Mouse (Mus musculus) forebrain, embryonic 14.5 days (tissue): Measurements from ENCODE around the gene Grap. TPM values are rescaled to one million over a fixed set of nuclear protein-coding genes. Genes with fewer than 3 reads are reported as not detected.

Experiments used
- ATAC-seq: fragments of 200-750 bp; cut with Nextera tagmentation; 2 replicates; pipeline ENCODE4 v1.8.0; 2017; ENCODE audit warnings: mild to moderate bottlenecking, moderate library complexity
- DNase-seq: peaks from one replicate; pipeline ENCODE4 v3.0.0-alpha.2; 2015; ENCODE audit warnings: low spot score
- H3K27ac ChIP-seq: fragments of 300-500 bp; sonication (generic); 2 replicates; pipeline ENCODE4 v1.5.1; 2014; ENCODE audit warnings: low read depth, mild to moderate bottlenecking, control low read depth, low read length, moderate library complexity
- H3K27me3 ChIP-seq: fragments of 300-500 bp; sonication (generic); replicated peaks from 2 replicates; pipeline ENCODE4 v1.6.1; 2014; ENCODE audit warnings: low read length, control low read depth, mixed read lengths; ENCODE audit not compliant: control insufficient read depth, insufficient read depth
- H3K36me3 ChIP-seq: fragments of 300-500 bp; sonication (generic); 2 replicates; pipeline ENCODE4 v1.6.1; 2014; ENCODE audit warnings: low read length, control low read depth; ENCODE audit not compliant: control insufficient read depth, insufficient read depth
- H3K4me1 ChIP-seq: fragments of 300-500 bp; sonication (generic); 2 replicates; pipeline ENCODE4 v1.6.1; 2014; ENCODE audit warnings: antibody characterized with exemption, low read length, control low read depth; ENCODE audit not compliant: control insufficient read depth, insufficient read depth
- H3K4me2 ChIP-seq: fragments of 300-500 bp; sonication (generic); 2 replicates; pipeline ENCODE4 v1.6.1; 2014; ENCODE audit warnings: mild to moderate bottlenecking, control low read depth, low read length
- H3K4me3 ChIP-seq: fragments of 300-500 bp; sonication (generic); 2 replicates; pipeline ENCODE4 v1.5.1; 2014; ENCODE audit warnings: low read depth, low read length, control low read depth
- H3K9ac ChIP-seq: fragments of 300-500 bp; sonication (generic); 2 replicates; pipeline ENCODE4 v1.6.1; 2014; ENCODE audit warnings: mild to moderate bottlenecking, low read length, control low read depth, moderate library complexity
- H3K9me3 ChIP-seq: fragments of 300-500 bp; sonication (generic); replicated peaks from 2 replicates; pipeline ENCODE4 v1.6.1; 2016; ENCODE audit warnings: low read length, control low read depth, mixed read lengths; ENCODE audit not compliant: control insufficient read depth
- WGBS: fragments of 180-500 bp; shearing (Covaris S2); extraction: QIAGEN DNeasy Blood & Tissue Kit; methylation state at CpG from one replicate; pipeline ENCODE4 v1.1.7; 2014; 5-methylcytosine and 5-hydroxymethylcytosine counted together
- polyA plus RNA-seq: library from polyadenylated mRNA; unstranded; fragments of >200 nt; fragmentation: Nextera tagmentation; extraction: Ambion mirVana; gene quantifications from 2 replicates; pipeline ENCODE4 v1.2.1, GENCODE M21; 2014

Grap gene
- polyA plus RNA-seq, 1 experiment from 2014 or later = 5.6 TPM

GRCm38 (mm10) chr11:61644576-61645326 is 8.3 kb upstream of the Grap start:
- no peak for ATAC-seq
- Histone ChIP-seq H3K4me1 (no peaks in the 10 kb centered on the region), H3K27ac (no peak overlapping the region), H3K4me3 (no peak overlapping the region), H3K4me2 (no peak overlapping the region), H3K9ac (no peak overlapping the region), H3K36me3 (no peaks in the 10 kb centered on the region), H3K9me3 (no peaks in the 10 kb centered on the region), H3K27me3 (no peaks in the 10 kb centered on the region)
- peak; percentile 31 for DNase-seq
- 67% methylated on average over 11 of the region's 11 CpGs for WGBS

- no peak overlapping the region for H3K9ac ChIP-seq
- H3K9me3 ChIP-seq = no peaks in the 10 kb centered on the region
- ATAC-seq (no peak), DNase-seq (no peak)
- H3K27ac ChIP-seq = no peak overlapping the region
- no peaks in the 10 kb centered on the region for H3K36me3 ChIP-seq
- no peaks in the 10 kb centered on the region for H3K4me1 ChIP-seq
- 79% methylated on average over 5 of the region's 5 CpGs for WGBS
- no peak overlapping the region for H3K4me2 ChIP-seq
- H3K27me3 ChIP-seq = no peaks in the 10 kb centered on the region
- H3K4me3 ChIP-seq = no peak overlapping the region
Measured at GRCm38 (mm10) chr11:61645357-61645857, 7.7 kb upstream of the Grap start.

DNA sequence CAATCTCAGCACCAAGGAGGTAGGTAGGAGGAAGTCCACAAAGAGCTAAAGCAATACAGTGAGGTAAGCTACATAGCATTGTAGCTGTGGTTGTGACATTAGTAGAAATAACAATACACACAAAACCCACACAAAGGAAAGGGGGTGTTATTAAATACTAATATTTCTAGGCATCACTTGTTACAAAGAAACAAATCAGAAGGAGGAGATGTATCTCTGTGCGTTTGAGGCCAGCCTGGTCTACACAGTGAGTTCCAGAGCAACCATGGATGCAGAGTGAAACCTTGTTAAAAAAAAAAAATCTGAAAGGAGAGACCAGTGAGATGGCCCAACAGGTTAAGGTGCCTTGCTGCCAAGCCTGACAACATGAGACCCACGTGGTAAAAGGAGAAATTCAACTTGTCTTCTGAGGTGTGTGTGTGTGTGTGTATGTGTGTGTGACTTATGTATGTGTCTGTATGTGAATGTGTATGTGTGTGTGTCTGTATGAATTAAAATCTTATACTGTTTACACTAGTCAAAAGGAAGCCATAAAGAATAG is 6.5 kb upstream of the Grap start:
- Histone ChIP-seq H3K9ac (no peak overlapping the region), H3K4me2 (no peak overlapping the region), H3K9me3 (no peaks in the 10 kb centered on the region), H3K4me1 (no peaks in the 10 kb centered on the region), H3K4me3 (no peak overlapping the region), H3K27ac (no peak overlapping the region), H3K36me3 (no peaks in the 10 kb centered on the region), H3K27me3 (no peaks in the 10 kb centered on the region)
- no peak for ATAC-seq
- no peak for DNase-seq
- 56% methylated on average over 2 of the region's 2 CpGs for WGBS

DNA sequence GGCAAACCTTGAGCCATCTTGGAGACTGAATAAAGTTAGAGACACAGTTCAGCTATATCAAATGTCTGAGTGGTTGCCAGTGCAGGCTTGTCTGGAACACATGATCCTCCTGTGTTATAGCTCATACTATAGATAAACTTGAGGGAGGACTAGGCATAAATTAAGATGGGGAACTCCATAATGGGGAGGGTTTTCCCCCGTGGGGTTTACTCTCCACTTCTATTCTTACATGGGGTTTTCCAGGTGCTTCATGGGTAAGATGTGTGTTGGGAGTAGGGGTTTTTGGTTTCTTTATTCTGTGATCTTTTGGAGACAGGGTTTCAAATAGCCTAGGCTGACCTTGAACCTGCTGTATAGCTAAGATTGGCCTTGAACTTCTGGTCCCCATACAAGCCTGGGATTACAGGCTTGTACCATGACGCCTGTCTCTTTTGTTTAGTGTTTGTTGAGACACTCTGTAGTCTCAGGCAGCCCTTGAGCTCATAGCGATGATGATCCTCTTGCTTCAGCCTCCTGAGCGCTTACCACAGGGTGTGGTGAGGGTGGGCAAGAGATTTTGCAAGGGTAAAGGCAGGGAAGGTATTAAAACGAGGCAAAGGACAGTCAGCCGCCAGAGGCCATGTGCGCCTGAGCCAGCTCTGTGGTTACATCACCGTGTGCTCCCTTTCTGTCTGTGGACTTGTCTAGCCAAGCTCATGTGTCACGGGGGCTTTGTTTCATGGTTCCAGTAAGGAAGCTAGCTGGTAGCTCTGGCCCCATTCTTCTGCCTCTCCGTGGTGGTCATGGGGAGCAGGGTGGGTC is 5.8 kb upstream of the Grap start:
- no peaks in the 10 kb centered on the region for H3K4me1 ChIP-seq
- H3K4me2 ChIP-seq = no peak overlapping the region
- 76% methylated on average over 10 of the region's 10 CpGs for WGBS
- H3K4me3 ChIP-seq = no peak overlapping the region
- DNase-seq (no peak), ATAC-seq (no peak)
- no peaks in the 10 kb centered on the region for H3K36me3 ChIP-seq
- H3K27ac ChIP-seq = no peak overlapping the region
- H3K27me3 ChIP-seq = no peaks in the 10 kb centered on the region
- H3K9me3 ChIP-seq = no peaks in the 10 kb centered on the region
- no peak overlapping the region for H3K9ac ChIP-seq

DNA sequence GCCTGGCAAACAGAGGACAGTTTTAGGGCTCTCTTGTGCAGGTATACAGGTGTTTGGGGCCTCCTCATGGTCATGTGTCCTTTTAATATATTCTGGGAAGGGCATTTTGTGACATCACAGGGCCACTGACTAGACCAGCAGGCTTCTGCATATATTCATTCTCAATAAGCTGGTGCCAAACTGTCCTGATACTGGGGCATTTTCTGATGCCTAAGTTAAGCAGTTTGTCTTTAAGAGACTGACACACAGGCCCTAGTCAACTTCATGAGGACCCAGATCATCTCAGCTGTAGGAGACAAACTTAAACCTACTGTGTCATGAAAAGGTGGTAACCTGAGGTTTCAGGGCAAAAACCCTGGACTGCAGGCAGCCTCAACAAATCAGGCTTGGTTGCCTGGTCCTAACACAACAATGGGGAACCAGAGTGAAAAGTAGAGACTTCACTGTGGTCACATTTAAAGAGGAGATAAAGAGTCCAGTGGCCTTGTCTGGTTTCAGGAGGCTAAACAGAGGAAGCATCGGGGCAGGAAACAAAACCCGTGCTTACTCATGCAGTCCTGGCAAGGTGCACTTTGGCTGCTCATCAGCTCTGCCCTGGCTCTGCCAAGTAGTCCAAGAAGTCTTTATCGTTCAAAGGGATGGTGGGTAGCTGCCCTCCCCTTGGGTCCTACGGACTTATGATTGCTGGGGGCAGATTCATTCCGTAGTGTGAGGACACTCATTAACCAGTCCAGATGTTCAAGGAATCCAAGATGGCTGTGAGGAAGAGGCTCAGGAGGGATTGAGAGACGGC is 4.9 kb upstream of the Grap start:
- Histone ChIP-seq H3K4me3 (no peak overlapping the region), H3K27ac (no peak overlapping the region), H3K9ac (no peak overlapping the region), H3K4me1 (no peaks in the 10 kb centered on the region), H3K27me3 (no peaks in the 10 kb centered on the region), H3K9me3 (no peaks in the 10 kb centered on the region), H3K36me3 (no peaks in the 10 kb centered on the region), H3K4me2 (no peak overlapping the region)
- no peak for DNase-seq
- ATAC-seq = no peak
- 83% methylated on average over 6 of the region's 6 CpGs for WGBS

GRCm38 (mm10) chr11:61648749-61649115 is 4.3 kb upstream of the Grap start:
- no peaks in the 10 kb centered on the region for H3K27me3 ChIP-seq
- no peaks in the 10 kb centered on the region for H3K36me3 ChIP-seq
- no peak overlapping the region for H3K4me2 ChIP-seq
- DNase-seq (no peak), ATAC-seq (no peak)
- H3K9me3 ChIP-seq = no peaks in the 10 kb centered on the region
- H3K4me1 ChIP-seq = no peaks in the 10 kb centered on the region
- no peak overlapping the region for H3K27ac ChIP-seq
- 81% methylated on average over 7 of the region's 7 CpGs for WGBS
- no peak overlapping the region for H3K4me3 ChIP-seq
- H3K9ac ChIP-seq = no peak overlapping the region

GRCm38 (mm10) chr11:61649163-61649580 is 3.9 kb upstream of the Grap start:
- H3K36me3 ChIP-seq = no peaks in the 10 kb centered on the region
- DNase-seq (no peak), ATAC-seq (no peak)
- WGBS = 94% methylated on average over 5 of the region's 5 CpGs
- no peak overlapping the region for H3K4me3 ChIP-seq
- H3K27ac ChIP-seq = no peak overlapping the region
- H3K9ac ChIP-seq = no peak overlapping the region
- no peak overlapping the region for H3K4me2 ChIP-seq
- no peaks in the 10 kb centered on the region for H3K9me3 ChIP-seq
- no peaks in the 10 kb centered on the region for H3K27me3 ChIP-seq
- H3K4me1 ChIP-seq = no peaks in the 10 kb centered on the region

GRCm38 (mm10) chr11:61649626-61650025 is 3.4 kb upstream of the Grap start:
- H3K36me3 ChIP-seq = no peaks in the 10 kb centered on the region
- H3K4me3 ChIP-seq = no peak overlapping the region
- WGBS = 94% methylated on average over 4 of the region's 4 CpGs
- ATAC-seq (no peak), DNase-seq (no peak)
- no peaks in the 10 kb centered on the region for H3K4me1 ChIP-seq
- no peaks in the 10 kb centered on the region for H3K9me3 ChIP-seq
- H3K27me3 ChIP-seq = no peaks in the 10 kb centered on the region
- no peak overlapping the region for H3K9ac ChIP-seq
- H3K4me2 ChIP-seq = no peak overlapping the region
- no peak overlapping the region for H3K27ac ChIP-seq
